Mouse (Mus musculus): Measurements from ENCODE around the gene Ndufs7.

DNA sequence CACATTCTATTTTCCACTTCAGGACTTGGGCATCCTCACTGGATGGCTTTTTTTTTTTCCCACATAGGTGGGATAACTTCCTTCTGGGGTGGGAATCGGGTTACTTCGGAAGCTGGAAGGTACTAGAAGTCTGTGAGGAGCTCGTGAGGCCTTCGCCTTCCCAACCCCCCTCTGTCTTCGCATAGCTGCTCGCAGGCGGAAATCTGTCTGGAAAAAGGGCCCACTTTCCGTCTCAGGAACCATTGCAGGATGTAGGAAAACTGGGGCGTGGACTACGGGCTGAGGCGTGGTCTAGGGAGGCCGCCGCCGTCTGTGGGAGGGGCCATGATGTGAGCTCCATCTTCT, 22.9 kb upstream of the Ndufs7 start:
- TF ChIP-seq CTCF (IDR thresholded peaks at IDR 0.05; ENCODE audit: borderline replicate concordance, extremely low read depth, insufficient read depth, insufficient read length) = no peak
- no peak for TF ChIP-seq POLR2A (IDR thresholded peaks at IDR 0.05; ENCODE audit: borderline replicate concordance, extremely low read depth, insufficient read depth, insufficient read length, poor library complexity, severe bottlenecking)
